Mouse (Mus musculus): Measurements from ENCODE around the gene Strap. TPM values are rescaled to one million over a fixed set of nuclear protein-coding genes. Genes with fewer than 3 reads are reported as not detected.

Gene Strap
- total RNA-seq, 2 experiments from 2014 or later = 84.7 to 88.3 TPM

GRCm38 (mm10) chr6:137716802-137717201 lies 18.1 kb upstream of the Strap start:
- DNase-seq (ENCODE audit: low spot score) = no peak
- intact Hi-C loops (cut with DNase I) = no loop called here

DNA sequence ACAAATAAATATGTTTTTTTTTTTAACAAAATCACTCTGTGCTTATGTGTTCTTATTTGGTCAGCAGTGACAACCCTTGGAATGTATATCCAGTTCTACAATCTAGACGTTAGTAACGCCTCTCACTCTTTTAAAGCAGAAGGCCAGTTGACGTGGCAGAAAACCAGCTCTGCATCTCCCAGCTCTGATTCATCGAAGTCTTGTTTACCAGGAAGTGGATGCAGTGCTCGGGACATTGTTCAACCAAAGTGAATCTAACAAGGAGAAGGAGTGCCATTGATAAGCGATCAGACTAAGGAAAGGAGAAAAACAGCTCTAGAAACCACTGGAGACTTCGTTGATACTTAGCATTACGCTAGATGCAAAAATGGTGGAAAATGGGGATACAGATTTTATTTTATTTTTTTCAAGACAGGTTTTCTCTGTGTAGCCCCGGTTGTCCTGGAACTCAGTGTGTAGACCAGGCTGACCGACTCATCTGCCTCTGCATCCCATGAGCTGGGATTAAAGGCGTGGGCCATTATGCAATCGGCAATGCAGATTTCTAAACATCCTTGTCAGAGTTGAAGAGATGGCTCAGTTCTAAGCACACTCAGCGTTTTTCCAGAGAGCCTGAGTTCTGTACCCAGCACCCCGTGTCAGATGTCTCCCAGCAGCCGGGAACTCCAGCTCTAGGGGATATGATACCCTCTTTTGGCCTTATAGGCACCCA lies 12.5 kb upstream of the Strap start:
- intact Hi-C loops (cut with DNase I) = loop anchor here (5.0 kb wide), 2 partner anchors 165 to 515 kb away; no protein-coding TSS in a partner anchor
- DNase-seq (ENCODE audit: low spot score) = no peak

DNA sequence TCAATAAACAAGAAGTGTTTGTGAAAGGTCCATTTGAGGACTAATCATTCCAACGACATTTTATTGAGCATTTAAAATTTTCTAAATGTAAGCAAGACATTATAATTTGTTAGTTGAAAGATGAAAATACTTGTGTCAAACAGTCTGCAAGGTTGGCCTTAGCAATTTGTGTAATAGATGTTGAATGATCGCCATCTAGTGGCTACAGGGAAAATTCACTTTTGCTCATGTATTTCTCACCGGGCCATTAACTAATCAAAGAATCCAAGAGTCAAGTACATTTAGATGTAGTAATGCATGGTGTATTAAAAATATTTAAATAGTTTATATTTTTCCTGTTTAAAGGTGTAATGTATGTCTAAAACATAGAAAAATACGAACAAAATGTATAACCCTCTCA lies 11.0 kb upstream of the Strap start:
- intact Hi-C loops (cut with DNase I) = loop anchor here (1.0 to 5.0 kb wide), 5 partner anchors 75 to 517 kb away; no protein-coding TSS in a partner anchor
- DNase-seq (ENCODE audit: low spot score) = no peak

GRCm38 (mm10) chr6:137734460-137734845 lies 425 bp upstream of the Strap start:
- intact Hi-C loops (cut with DNase I) = loop anchor here (10.0 kb wide), 1 partner anchor 930 kb away; the partner anchor contains the start of genes H2afj and Hist4h4
- DNase-seq (ENCODE audit: low spot score) = no peak

GRCm38 (mm10) chr6:137735671-137736238 lies 877 bp downstream of the Strap start:
- intact Hi-C loops (cut with DNase I) = loop anchor here (10.0 kb wide), 1 partner anchor 931 kb away; the partner anchor contains the start of genes H2afj and Hist4h4
- no peak for DNase-seq (ENCODE audit: low spot score)

- DNase-seq (ENCODE audit: low spot score) = no peak
- intact Hi-C loops (cut with DNase I) = no loop called here
Observed at GRCm38 (mm10) chr6:137740972-137741371, 6.1 kb downstream of the Strap start.

DNA sequence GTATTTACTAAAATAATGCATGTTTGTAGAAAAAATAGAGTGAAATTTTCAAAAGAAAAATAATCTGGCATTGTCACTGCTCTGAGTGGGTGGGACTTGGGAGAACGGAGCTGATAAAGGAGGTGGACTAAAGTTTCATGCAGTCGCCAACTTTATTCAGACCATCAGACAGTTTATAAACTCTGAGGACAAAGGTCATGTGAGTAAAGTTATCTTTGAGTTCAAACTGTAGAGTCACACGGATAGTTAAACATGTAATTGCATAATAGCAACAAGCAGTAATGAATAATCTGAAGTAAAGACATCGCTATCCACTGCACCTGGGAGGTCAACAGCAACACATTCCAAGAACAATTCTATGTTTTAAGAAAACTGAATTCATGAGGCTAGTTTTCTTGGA lies 9.8 kb downstream of the Strap start:
- no peak for DNase-seq (ENCODE audit: low spot score)
- intact Hi-C loops (cut with DNase I) = no loop called here

GRCm38 (mm10) chr6:137747174-137747928 lies 12.5 kb downstream of the Strap start:
- intact Hi-C loops (cut with DNase I) = no loop called here
- no peak for DNase-seq (ENCODE audit: low spot score)

GRCm38 (mm10) chr6:137751551-137752274 lies 16.8 kb downstream of the Strap start:
- intact Hi-C loops (cut with DNase I) = no loop called here
- no peak for DNase-seq (ENCODE audit: low spot score)

GRCm38 (mm10) chr6:137752275-137752655 lies 17.4 kb downstream of the Strap start:
- intact Hi-C loops (cut with DNase I) = no loop called here
- no peak for DNase-seq (ENCODE audit: low spot score)

DNA sequence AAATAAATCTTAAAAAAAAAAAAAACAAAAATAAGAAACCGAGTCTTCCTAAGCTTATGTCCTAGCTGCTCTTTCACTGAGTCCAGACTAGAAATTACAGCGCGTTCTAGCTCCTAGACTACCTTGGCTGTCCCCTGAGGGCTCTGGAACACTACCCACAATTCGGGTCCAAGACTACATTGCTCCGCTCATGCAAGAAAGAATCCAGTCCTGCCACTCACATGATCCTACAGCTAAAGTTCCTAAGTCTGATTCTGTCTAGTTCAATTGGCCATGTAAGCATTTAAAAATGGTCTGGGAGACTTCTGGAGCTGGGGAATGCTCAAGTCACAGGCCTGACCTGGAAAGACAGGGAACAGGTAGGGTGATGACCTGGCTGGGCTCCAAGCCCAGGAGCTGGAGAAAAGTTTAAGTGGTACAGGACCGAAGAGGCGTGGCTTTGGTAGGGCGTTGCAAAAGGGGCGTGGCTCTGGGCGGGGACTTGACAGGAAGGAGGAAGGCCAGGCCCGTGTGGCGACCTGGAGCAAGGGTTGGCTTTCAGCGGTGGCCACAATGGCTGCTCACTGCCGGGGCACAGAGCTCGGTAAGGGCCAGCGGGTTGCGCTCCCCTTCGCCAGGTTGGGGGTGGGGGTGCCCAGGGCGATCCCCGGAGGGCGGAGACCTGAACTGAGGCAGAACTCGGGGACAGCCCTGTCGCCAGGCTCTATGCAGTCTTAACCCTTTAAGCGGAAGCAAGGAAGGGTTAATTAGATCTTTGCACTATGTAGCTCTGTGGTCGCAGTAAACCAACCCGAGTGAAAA lies 19.4 kb downstream of the Strap start, which contains the start of gene Dera:
Gene Dera (plus strand): TSS at position 491 of the 801 bp plus-strand sequence.
- intact Hi-C loops (cut with DNase I) = no loop called here
- DNase-seq (ENCODE audit: low spot score) = peak; percentile 60

DNA sequence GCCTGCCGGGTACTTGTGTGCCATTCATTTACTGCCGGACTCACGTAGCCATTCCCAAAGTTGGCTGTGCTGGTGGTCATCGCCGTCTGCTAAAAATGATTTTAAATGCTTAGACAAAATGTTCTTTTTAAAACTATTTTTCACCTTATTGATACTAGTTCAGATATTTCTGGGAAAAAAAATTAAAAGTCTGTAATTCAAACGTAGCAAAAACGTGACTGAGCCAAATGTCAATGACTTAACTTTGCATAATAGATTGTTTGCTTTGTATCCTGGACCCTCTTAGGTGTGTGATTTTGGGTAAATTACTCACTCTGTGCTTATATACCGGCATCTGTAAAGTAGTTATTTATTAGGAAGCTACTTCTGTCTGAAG lies 20.0 kb downstream of the Strap start:
- no peak for DNase-seq (ENCODE audit: low spot score)
- intact Hi-C loops (cut with DNase I) = no loop called here

DNA sequence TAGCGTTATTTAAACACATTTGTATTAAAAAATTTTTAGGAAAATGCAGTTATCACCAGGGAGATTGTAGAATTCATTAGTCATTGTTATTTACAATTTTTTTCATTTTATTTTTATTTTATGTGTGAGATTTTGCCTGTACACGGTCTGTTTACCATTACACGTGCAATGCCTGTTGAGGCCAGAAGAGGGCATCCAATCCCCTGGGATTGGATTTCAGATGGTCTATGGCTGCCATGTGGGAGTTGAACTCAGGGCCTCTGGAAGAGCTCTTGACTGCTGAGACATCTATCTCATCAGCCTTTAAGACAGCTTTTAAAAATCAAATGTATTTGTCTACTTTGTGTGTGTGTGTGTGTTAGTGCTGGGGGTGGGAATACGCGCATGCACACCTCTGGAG lies 21.4 kb downstream of the Strap start:
- DNase-seq (ENCODE audit: low spot score) = no peak
- intact Hi-C loops (cut with DNase I) = no loop called here

DNA sequence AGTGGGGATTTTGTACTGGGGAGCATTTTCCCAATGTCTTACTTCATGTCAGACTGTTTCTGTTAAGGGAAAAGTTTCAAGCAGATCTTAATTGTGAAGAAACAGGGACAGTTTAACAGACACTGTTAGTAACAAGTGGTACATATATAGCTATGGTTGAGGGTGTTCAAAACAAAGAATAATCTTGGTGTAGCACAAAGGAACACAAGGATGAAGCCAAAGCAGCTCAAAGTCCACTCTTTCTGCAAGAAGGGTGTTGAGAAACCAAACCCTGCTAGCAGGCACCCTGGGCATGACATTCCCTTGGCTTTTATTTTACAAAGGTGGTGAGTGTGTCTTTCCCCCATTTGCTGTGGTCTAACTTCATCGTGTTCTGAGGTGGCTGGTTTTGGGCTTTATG lies 23.0 kb downstream of the Strap start:
- DNase-seq (ENCODE audit: low spot score) = no peak
- intact Hi-C loops (cut with DNase I) = no loop called here

GRCm38 (mm10) chr6:137759681-137760080 lies 24.8 kb downstream of the Strap start:
- DNase-seq (ENCODE audit: low spot score) = no peak
- intact Hi-C loops (cut with DNase I) = no loop called here

DNA sequence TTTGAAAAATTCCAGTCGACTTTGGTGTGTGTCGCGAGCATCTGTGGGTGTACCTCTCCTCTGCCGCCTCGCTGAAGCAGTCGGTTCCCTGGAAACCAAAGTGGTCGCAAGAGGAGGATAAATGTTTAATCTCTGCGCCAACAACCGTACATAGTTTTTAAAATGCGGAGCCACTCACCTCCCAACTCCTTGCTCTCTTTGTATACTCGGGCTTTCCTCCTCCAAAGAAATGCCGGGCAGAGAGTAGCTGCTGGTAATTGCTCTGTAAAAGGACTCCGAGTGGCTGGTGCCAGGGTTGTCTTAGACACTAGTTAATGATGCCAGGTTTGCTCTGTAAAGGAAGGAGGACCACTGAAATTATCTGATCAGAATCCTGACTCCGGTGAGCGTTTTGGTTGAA lies 26.1 kb downstream of the Strap start:
- DNase-seq (ENCODE audit: low spot score) = no peak

GRCm38 (mm10) chr6:137764572-137765210 lies 29.8 kb downstream of the Strap start:
- intact Hi-C loops (cut with DNase I) = no loop called here
- no peak for DNase-seq (ENCODE audit: low spot score)

More for the DNA sequence above, 26.1 kb downstream of the Strap start:
- intact Hi-C loops (cut with DNase I) = no loop called here

DNA sequence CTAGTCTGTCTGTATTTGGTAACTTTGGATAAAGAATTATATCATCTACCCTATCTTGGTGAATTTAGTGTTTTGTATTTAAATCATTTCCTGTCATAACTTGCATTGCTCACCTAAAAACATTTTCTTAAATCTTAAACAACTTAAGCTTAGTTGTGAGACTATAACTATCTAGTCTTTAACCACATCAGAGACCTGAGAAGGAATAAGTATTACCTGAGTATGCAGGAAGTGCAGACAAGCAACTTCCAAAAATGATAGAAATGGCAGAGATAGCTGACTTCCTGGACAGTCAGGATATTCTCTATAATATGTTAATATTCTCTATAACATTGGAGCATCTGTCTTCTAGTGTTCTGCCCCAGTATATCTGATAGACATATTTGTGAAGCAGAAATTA lies 31.3 kb downstream of the Strap start:
- no peak for DNase-seq (ENCODE audit: low spot score)
- intact Hi-C loops (cut with DNase I) = no loop called here
